Mouse (Mus musculus) WW6 (cell line): Measurements from ENCODE around the gene Neurod2.

Experiments used
- DNase-seq: peaks from one replicate; pipeline ENCODE4 v3.0.0-alpha.2; 2013; ENCODE audit warnings: low read depth, low spot score

Gene Neurod2

GRCm38 (mm10) chr11:98332841-98333240 lies 3.4 kb upstream of the Neurod2 start:
- DNase-seq, result no peak

- DNase-seq, result no peak
Observed at GRCm38 (mm10) chr11:98332186-98332585, 2.7 kb upstream of the Neurod2 start.

DNA sequence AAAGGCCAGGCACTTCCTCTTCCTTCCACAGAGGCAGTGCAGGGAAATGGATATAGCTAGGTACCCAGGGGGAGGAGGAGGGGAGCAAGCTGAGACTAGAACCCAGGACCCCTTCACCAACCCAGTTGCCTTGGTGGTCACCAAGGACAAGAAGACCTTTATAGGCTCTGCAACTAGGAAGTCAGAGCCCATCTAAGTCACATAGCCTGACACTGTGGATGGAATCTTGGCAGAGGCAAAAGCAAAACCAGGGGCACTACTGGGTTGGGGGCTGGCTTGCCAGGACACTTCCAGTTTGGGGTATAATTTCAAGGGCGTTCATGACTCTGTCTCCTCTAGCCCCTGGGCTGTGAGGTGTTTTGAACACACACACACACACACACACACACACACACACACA lies 2.0 kb upstream of the Neurod2 start:
- DNase-seq, result no peak

- DNase-seq, result no peak
Observed at GRCm38 (mm10) chr11:98330745-98331204, 1.3 kb upstream of the Neurod2 start.

DNA sequence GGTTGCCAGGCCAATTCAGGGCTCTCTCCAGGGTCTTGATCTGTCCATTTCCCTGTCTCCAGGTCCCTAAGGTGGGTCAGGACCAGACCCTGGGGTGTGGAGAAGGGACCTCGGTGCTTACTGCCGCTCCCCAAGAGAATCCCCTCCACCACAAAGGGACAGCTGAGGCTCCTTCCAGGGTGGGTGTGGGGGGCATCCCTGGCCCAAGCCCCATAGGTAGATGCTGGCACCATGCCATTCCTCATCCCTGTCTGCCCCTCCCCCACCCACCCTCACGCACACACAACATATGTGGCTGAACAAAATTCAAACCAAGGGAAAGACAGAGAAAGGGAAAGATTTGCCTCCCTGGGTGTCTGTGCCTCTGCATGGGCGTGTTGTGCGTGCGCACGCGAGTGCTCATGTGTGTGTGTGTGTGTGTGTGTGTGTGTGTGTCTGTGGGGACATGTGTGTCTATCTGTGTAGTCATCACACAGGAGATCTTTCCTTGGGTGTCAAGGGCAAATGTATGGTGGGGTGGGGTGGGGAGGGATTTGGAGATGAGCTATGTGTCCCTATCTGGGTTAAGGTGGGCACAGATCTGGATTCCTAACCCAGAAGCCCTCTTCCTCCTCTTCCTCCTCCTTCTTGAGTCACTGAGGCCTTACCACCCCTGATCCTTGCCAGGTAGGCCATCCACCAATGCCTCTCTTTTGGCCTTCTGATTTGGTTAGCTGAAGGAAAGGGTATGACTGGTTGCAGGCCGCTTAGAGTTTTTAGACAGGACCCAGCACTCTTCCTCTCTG lies 704 bp upstream of the Neurod2 start:
- no peak for DNase-seq

GRCm38 (mm10) chr11:98328371-98329069 lies 928 bp downstream of the Neurod2 start:
- DNase-seq, result no peak

DNA sequence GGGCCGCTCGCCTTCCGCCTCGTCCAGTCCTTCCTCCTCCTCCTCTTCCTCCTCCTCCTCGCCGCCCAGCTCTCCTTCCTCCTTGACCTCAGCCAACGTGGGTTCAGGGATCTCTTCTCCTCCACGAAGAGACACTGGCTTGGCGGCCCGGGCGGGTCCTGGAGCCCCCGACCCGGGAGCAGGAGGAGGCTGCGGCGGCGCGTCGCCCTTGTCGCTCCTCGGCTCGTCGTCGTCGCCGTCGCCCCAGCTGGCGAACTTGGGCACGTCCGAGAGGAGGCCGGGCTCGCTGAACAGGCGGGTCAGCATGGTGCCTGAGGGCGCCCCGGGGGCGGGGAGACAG lies 1.4 kb downstream of the Neurod2 start:
- DNase-seq, result no peak

DNA sequence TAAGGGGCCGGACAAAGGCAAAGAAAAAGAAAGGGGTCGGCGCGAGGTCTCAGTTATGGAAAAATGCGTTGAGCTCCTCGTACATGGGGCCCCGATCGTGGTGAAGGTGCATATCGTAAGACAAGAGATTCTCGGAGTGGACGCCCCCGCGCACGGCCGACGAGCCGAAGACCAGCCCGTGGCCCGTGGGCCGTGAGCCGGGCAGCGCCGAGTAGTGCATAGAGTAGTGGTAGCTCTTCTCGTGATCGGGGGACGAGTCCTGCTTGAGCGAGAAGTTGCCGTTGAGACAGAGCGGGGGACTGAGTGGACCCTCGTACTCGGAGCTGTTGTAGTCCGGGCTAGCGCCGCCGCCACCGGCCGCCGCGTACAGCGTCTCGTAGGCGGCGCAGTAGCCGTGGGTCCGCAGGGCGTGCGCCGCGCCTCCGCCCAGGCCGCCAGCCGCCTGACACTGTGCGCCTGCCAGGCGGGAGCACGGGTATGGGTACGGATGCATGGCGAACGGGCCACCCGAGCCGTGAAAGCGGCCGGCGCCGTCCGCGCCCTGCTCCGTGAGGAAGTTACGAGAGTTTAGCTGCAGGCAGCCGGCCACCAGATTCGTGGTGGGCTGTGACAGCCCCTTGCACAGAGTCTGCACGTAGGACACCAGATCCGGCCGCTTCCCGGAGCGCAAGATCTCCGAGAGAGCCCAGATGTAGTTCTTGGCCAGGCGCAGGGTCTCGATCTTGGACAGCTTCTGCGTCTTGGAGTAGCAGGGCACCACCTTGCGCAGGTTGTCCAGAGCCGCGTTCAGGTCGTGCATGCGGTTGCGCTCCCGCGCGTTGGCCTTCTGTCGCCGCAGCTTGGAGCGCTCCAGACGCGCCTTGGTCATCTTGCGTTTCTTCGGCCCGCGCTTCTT lies 2.1 kb downstream of the Neurod2 start:
- DNase-seq, result no peak

DNA sequence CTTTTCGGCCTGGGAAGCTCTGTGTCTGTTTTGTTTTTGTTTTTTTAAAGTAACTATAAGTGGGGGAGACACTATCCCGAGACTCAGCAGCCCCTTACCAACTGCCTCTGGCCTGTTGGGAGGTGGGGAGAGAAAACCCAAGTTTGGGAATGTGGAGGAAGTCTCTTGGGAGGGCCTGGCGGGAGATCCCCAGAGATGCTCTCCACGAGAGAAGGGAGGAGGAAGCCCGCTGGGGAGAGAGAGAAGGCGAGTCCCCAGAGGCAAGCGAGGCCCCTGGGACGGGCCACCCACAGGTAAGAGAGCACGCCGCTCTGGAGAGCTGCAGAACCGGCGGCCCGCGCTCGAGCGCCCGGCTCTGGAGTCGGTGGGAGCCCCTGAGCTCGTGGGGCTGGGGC lies 2.7 kb downstream of the Neurod2 start:
- DNase-seq, result no peak

GRCm38 (mm10) chr11:98325821-98326218 lies 3.6 kb downstream of the Neurod2 start:
- DNase-seq, result no peak

DNA sequence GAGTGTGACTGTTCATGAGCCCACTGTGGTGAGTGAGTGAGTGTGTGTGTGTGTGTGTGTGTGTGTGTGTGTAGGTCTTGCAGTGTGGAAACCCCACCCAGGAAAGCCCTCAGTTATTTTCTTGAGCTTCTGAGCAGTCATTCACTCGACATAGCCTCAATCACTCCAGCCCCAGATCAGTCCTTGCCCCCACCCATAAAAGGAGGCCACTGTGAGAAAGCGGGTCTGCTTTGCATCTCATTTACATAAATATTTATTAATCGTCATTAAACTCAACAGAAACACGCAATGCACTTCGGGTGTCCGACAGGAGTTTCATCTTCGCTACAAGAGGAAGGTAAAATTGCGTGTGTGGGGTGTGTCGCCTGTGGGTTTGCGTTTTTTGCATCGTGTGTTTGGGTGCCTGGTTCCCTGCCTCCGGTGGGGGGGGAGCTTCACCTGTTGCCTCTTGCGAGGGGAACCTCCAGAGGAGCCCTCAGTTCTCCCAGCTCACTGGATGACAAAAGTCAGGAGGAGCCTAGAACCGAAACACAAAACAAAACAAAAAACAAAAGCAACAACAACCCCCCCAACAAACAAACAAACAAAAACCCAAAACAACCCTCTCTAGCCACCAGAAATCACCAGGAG lies 4.1 kb downstream of the Neurod2 start:
- no peak for DNase-seq

- no peak for DNase-seq
Observed at GRCm38 (mm10) chr11:98323933-98324332, 5.5 kb downstream of the Neurod2 start.

GRCm38 (mm10) chr11:98323136-98323866 lies 6.1 kb downstream of the Neurod2 start:
- no peak for DNase-seq

- DNase-seq, result no peak
Observed at GRCm38 (mm10) chr11:98322159-98322558, 7.3 kb downstream of the Neurod2 start.

DNA sequence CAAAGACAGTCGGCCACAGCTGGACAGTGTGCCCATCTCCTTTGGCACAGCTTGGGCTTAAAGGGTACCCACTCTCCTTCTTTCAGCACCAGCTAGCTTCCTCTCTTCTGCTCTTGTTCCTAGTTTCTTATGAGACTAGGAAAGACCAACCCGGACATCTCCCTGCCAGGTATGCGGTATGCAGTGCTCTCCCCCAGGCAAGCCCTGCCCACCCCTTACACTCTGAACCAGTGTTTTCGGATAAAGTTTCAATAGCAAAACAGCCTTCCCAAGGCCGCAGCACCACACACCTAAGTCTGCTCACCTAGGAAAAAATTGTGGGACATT lies 7.8 kb downstream of the Neurod2 start:
- no peak for DNase-seq

DNA sequence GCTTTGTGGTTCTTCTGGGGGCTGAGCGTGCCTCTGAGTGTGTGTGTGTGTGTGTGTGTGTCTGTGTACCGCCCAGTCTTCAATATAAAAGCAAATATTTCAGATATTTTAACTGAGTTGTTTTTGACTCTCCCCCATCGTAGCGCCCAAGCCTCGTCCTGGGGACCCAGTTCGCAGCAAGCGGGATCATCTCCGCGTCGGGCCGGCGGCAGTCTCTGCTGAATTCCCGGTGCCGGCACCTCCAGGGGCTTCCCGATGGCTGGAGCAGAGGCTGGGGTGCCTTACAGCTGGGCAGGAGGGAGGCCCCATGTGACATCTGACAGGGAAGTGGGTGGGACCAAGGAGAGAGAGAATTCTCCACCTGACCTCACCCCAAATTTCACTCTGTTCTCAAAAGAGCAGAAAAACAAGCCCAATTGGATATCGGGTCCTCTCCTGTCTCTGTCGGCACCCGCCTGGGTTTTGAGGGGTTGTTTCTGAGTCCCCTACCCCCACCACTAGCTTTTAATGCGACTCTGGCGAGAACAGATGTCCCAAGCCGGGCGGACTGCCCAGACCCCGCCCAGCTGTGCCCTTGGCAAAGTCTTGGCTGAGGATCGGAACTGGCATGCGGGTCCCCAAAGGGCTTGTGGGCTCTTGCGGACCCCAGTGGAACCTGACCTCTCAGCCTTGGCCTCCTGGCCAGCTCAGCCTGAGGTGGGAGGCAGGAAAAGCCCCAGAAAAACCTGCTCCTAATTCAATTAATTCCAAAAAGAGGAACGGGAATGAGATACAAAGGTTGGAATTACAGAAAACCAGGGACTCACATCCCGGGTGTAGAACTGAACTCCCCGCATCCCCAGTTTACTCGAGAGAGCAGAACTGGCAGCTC lies 8.4 kb downstream of the Neurod2 start:
- DNase-seq, result no peak

DNA sequence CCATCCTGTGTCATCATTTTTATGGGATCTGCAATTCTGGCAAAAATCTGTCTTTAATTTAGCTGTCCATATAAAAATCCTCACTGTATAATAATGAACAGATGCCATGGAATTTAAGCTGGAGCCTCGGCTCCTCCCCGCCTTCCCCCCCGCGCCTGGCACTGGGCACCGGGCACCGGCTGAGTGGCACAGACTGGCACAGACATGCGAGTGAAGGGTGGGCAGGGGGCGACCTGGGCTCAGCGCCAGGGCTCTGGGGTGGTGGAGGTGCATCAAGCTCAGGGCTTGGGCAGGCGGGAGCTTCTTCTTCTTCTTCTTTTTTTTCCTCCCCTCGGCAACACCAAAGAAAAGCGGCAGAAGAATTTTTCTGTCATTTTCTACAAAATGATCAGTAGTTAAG lies 9.1 kb downstream of the Neurod2 start:
- no peak for DNase-seq

- DNase-seq, result no peak
Observed at GRCm38 (mm10) chr11:98319944-98320343, 9.5 kb downstream of the Neurod2 start.

DNA sequence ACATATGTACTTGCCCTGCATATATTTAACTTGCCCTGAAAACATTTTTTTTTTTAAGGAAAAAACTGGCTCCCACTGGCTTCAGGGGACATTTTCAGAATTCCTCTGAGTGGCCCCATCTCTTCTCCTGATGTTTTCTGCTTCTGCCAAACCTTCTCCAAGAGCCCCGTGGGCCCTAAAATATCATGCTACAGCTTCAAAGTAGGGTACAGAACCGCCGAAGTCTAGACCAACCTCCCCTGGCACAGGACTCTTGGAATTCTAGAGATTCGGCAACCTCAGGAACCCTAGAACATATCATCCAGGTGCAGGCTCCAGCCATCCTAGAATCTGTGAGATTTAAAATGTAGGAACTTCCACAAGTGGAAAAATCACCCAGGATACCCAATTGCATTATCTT lies 9.9 kb downstream of the Neurod2 start:
- no peak for DNase-seq

DNA sequence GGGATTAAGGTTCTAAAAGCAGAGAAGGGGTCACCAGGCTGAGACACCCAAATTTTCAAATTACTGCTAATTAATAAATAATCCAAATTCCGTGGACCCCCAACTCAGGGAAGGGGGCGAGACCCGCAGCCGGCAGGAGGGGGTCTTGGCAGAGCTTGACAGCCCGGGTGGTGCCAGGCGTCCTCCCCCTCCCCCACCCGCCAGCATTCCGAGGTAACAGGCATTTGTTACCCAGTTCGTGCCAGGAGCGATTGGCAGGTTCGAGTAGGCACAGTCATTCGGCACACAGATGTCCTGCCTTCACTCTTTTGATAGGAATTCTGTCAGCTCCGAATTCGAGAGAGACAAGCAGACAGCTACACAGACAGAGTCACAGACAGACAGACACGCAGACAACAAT lies 10.3 kb downstream of the Neurod2 start:
- no peak for DNase-seq
